Mouse (Mus musculus) MEL (cell line): ENCODE results near the gene Foxf2. TPM values are rescaled to one million over a fixed set of nuclear protein-coding genes. Genes with fewer than 3 reads are reported as not detected.

ENCODE experiments used
- DNase-seq: peaks from one replicate; pipeline ENCODE4 v3.0.0; 2011; ENCODE audit warnings: low read depth, low spot score
- H3K27ac ChIP-seq: 2 replicates; pipeline ENCODE4 v1.5.1; 2012; ENCODE audit warnings: low read depth, mild to moderate bottlenecking, control low read depth, low read length, moderate library complexity; ENCODE audit not compliant: control insufficient read depth
- H3K27me3 ChIP-seq, 2 experiments: fragments of 150-350 bp in 1 of 2; sonication (generic) in 1 of 2; 2 replicates each; pipeline ENCODE4 v1.6.1; 2012; ENCODE audit warnings: low read length in 2 of 2, mild to moderate bottlenecking in 2 of 2, improper control_type of control experiment in 1 of 2, moderate library complexity in 1 of 2; ENCODE audit not compliant: insufficient read depth in 2 of 2, control insufficient read depth in 1 of 2
- H3K36me3 ChIP-seq, 2 experiments: 2 replicates each; pipeline ENCODE4 v1.6.1; 2012 to 2014; ENCODE audit warnings: low read length in 2 of 2, improper control_type of control experiment in 1 of 2, inconsistent platforms in 1 of 2, mild to moderate bottlenecking in 1 of 2; ENCODE audit not compliant: insufficient read depth in 2 of 2, control insufficient read depth in 1 of 2
- H3K4me1 ChIP-seq, 2 experiments: fragments of 150-350 bp in 1 of 2; sonication (generic) in 1 of 2; 2 replicates each; pipeline ENCODE4 v1.6.1; 2012; ENCODE audit warnings: low read length in 2 of 2, improper control_type of control experiment in 1 of 2, mild to moderate bottlenecking in 1 of 2; ENCODE audit not compliant: insufficient read depth in 2 of 2, control insufficient read depth in 1 of 2
- H3K4me3 ChIP-seq, 2 experiments: fragments of 150-350 bp in 1 of 2; sonication (generic) in 1 of 2; 2 replicates each; pipeline ENCODE4 v1.5.1; 2012; ENCODE audit warnings: low read depth in 2 of 2, low read length in 2 of 2, mild to moderate bottlenecking in 2 of 2, moderate library complexity in 2 of 2, control low read depth in 1 of 2, improper control_type of control experiment in 1 of 2; ENCODE audit not compliant: control insufficient read depth in 1 of 2, insufficient read depth in 1 of 2
- H3K79me2 ChIP-seq: 2 replicates; pipeline ENCODE4 v1.6.1; 2012; ENCODE audit warnings: mild to moderate bottlenecking, low read length, moderate library complexity; ENCODE audit not compliant: control insufficient read depth, poor library complexity, insufficient read depth
- H3K9ac ChIP-seq: 2 replicates; pipeline ENCODE4 v1.6.1; 2012; ENCODE audit warnings: low read depth, mild to moderate bottlenecking, control low read depth, low read length, moderate library complexity; ENCODE audit not compliant: control insufficient read depth, poor library complexity, severe bottlenecking
- H3K9me3 ChIP-seq: fragments of 150-350 bp; sonication (generic); replicated peaks from 2 replicates; pipeline ENCODE4 v1.6.1; 2012; ENCODE audit warnings: mild to moderate bottlenecking, low read length, improper control_type of control experiment, moderate library complexity; ENCODE audit not compliant: insufficient read depth
- BHLHE40 ChIP-seq: IDR thresholded peaks from 2 replicates; pipeline ENCODE4 v1.6.1; 2012; ENCODE audit warnings: low read depth, mild to moderate bottlenecking, inconsistent platforms, low read length, improper control_type of control experiment, borderline replicate concordance
- CHD1 ChIP-seq: IDR thresholded peaks from 2 replicates; pipeline ENCODE4 v1.6.1; 2012; ENCODE audit warnings: low read depth, mild to moderate bottlenecking, inconsistent platforms, low read length, improper control_type of control experiment
- ELF1 ChIP-seq: IDR thresholded peaks from 2 replicates; pipeline ENCODE4 v1.6.1; 2014; ENCODE audit warnings: low read depth, mild to moderate bottlenecking, inconsistent platforms, low read length, improper control_type of control experiment, moderate library complexity
- ETS1 ChIP-seq: IDR thresholded peaks from 2 replicates; pipeline ENCODE4 v1.6.1; 2012; ENCODE audit warnings: low read depth, mild to moderate bottlenecking, inconsistent platforms, low read length, improper control_type of control experiment, moderate library complexity
- GATA1 ChIP-seq: IDR thresholded peaks from 2 replicates; pipeline ENCODE4 v1.6.1; 2011; ENCODE audit warnings: low read depth, low read length, improper control_type of control experiment
- KAT2A ChIP-seq: conservative IDR thresholded peaks from 2 replicates; pipeline ENCODE4 v1.6.1; 2012; ENCODE audit warnings: low read depth, low read length, improper control_type of control experiment, inconsistent platforms
- MAFK ChIP-seq: IDR thresholded peaks from 2 replicates; pipeline ENCODE4 v1.6.1; 2011; ENCODE audit warnings: low read depth, mild to moderate bottlenecking, low read length, improper control_type of control experiment, borderline replicate concordance
- MAZ ChIP-seq: IDR thresholded peaks from 2 replicates; pipeline ENCODE4 v1.6.1; 2012; ENCODE audit warnings: low read depth, mild to moderate bottlenecking, inconsistent platforms, low read length, improper control_type of control experiment
- MYB ChIP-seq: IDR thresholded peaks from 2 replicates; pipeline ENCODE4 v1.6.1; 2011; ENCODE audit warnings: mild to moderate bottlenecking, low read depth, low read length, improper control_type of control experiment
- MYC ChIP-seq: IDR thresholded peaks from 2 replicates; pipeline ENCODE4 v1.6.1; 2011; ENCODE audit warnings: low read depth, mild to moderate bottlenecking, low read length, improper control_type of control experiment, moderate library complexity
- NELFE ChIP-seq: IDR thresholded peaks from 2 replicates; pipeline ENCODE4 v1.6.1; 2011; ENCODE audit warnings: low read depth, low read length, improper control_type of control experiment
- NRF1 ChIP-seq: IDR thresholded peaks from 2 replicates; pipeline ENCODE4 v1.6.1; 2014; ENCODE audit warnings: low read depth, mild to moderate bottlenecking, inconsistent platforms, low read length, improper control_type of control experiment, moderate library complexity; ENCODE audit not compliant: poor library complexity, insufficient read depth, severe bottlenecking
- POLR2A ChIP-seq, 2 experiments: IDR thresholded peaks; 2 replicates each; pipeline ENCODE4 v1.6.1; 2011 to 2012; ENCODE audit warnings: low read length in 2 of 2, mild to moderate bottlenecking in 2 of 2, control low read depth in 1 of 2, improper control_type of control experiment in 1 of 2, low read depth in 1 of 2, moderate library complexity in 1 of 2; ENCODE audit not compliant: control insufficient read depth in 1 of 2, insufficient read depth in 1 of 2, poor library complexity in 1 of 2
- POLR2AphosphoS5 ChIP-seq: IDR thresholded peaks from 2 replicates; pipeline ENCODE4 v1.6.1; 2012; ENCODE audit warnings: low read depth, borderline replicate concordance, mild to moderate bottlenecking, inconsistent platforms, low read length, moderate library complexity, mixed read lengths
- RAD21 ChIP-seq: IDR thresholded peaks from 2 replicates; pipeline ENCODE4 v1.6.1; 2011; ENCODE audit warnings: mild to moderate bottlenecking, low read depth, low read length, improper control_type of control experiment
- TAL1 ChIP-seq: IDR thresholded peaks from 2 replicates; pipeline ENCODE4 v1.6.1; 2012; ENCODE audit warnings: mild to moderate bottlenecking, inconsistent platforms, low read length, moderate library complexity, mixed read lengths
- TCF12 ChIP-seq: IDR thresholded peaks from 2 replicates; pipeline ENCODE4 v1.6.1; 2014; ENCODE audit warnings: low read depth, mild to moderate bottlenecking, inconsistent platforms, low read length, improper control_type of control experiment, moderate library complexity
- USF1 ChIP-seq: IDR thresholded peaks from 2 replicates; pipeline ENCODE4 v1.6.1; 2014; ENCODE audit warnings: low read depth, mild to moderate bottlenecking, inconsistent platforms, low read length, improper control_type of control experiment, moderate library complexity
- ZC3H11A ChIP-seq: IDR thresholded peaks from 2 replicates; pipeline ENCODE4 v1.6.1; 2012; ENCODE audit warnings: low read depth, mild to moderate bottlenecking, inconsistent platforms, low read length, improper control_type of control experiment
- ZKSCAN1 ChIP-seq: IDR thresholded peaks from 2 replicates; pipeline ENCODE4 v1.6.1; 2012; ENCODE audit warnings: low read depth, mild to moderate bottlenecking, inconsistent platforms, low read length, improper control_type of control experiment, moderate library complexity
- polyA plus RNA-seq, 2 experiments: library from polyadenylated mRNA; stranded (reverse) in 1 of 2; unstranded in 1 of 2; fragments of >175 nt in 1 of 2; fragments of >200 nt in 1 of 2; gene quantifications; 2 replicates each; pipeline versions ENCODE4 v1.2.1 to v1.2.4; 2012; ENCODE audit warnings: low replicate concordance in 2 of 2, low read depth in 1 of 2; ENCODE audit not compliant: insufficient read length in 2 of 2, insufficient read depth in 1 of 2, missing spikeins in 1 of 2
- total RNA-seq: library from RNA; depleted of rRNA; stranded (reverse); fragments of 300-350 nt; gene quantifications from 2 replicates; pipeline ENCODE4 v1.2.3, GENCODE M21; 2012

Foxf2 gene
- total and polyA plus RNA-seq, 3 experiments: not detected

GRCm38 (mm10) chr13:31627864-31628690, 2.5 kb downstream of the Foxf2 start:
- TF ChIP-seq CHD1 (no peak), TCF12 (no peak), ZC3H11A (no peak), MAZ (no peak)
- no peaks in the 10 kb centered on the region for H3K36me3 ChIP-seq
- no peak for DNase-seq
- no peak overlapping the region for H3K27ac ChIP-seq
- H3K4me1 ChIP-seq: no peaks in the 10 kb centered on the region
- no peak overlapping the region for H3K4me3 ChIP-seq
- no peaks in the 10 kb centered on the region for H3K79me2 ChIP-seq
- H3K9me3 ChIP-seq: no peaks in the 10 kb centered on the region
- H3K9ac ChIP-seq: no peak overlapping the region
- no peaks in the 10 kb centered on the region for H3K27me3 ChIP-seq

- Histone ChIP-seq H3K9ac (no peak overlapping the region), H3K27me3 (no peaks in the 10 kb centered on the region), H3K4me1 (no peaks in the 10 kb centered on the region), H3K9me3 (no peaks in the 10 kb centered on the region), H3K79me2 (no peaks in the 10 kb centered on the region), H3K36me3 (no peaks in the 10 kb centered on the region), H3K4me3 (no peak overlapping the region), H3K27ac (no peak overlapping the region)
- TF ChIP-seq MAFK (no peak), KAT2A (no peak), BHLHE40 (no peak), RAD21 (no peak), POLR2A (IDR thresholded peaks at IDR 0.05; ENCODE audit: control insufficient read depth in 1 of 2, insufficient read depth in 1 of 2, low read depth in 1 of 2, low read length in 2 of 2, poor library complexity in 1 of 2) (no peak), GATA1 (no peak), CHD1 (no peak), MYC (no peak), TAL1 (no peak), POLR2AphosphoS5 (no peak), USF1 (no peak), MYB (no peak), ZKSCAN1 (no peak), ETS1 (no peak), ZC3H11A (no peak), ELF1 (no peak), TCF12 (no peak), NRF1 (no peak), NELFE (no peak)
- DNase-seq: no peak
Observed at GRCm38 (mm10) chr13:31628691-31629180, 3.1 kb downstream of the Foxf2 start.
